Mouse (Mus musculus): ENCODE data around the gene Pank4.

Pank4 gene

DNA sequence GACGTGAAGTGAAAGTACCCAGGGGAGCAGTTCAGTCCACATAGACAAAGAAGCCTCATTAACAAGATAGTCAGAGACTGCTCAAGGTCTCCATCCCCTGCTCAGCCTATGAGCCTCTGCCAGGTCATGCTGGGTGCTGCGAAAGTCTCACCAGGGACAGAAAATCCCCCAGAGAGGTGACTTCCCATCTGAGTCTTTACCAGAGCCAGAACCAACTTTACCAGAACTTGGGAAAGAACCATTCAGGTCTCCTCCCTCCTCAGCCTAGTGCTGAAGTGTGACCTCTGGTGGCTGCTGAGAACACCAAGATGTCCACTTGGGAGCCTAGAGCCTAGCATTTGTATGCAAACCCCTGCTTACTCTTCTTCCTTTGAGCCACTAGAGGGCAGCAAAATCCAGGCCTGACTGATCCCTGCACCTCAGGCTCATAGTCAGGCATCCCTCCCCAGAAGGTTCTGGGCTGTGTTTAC is 19.8 kb upstream of the Pank4 start:
- DNase-seq, result peak; percentile 85

DNA sequence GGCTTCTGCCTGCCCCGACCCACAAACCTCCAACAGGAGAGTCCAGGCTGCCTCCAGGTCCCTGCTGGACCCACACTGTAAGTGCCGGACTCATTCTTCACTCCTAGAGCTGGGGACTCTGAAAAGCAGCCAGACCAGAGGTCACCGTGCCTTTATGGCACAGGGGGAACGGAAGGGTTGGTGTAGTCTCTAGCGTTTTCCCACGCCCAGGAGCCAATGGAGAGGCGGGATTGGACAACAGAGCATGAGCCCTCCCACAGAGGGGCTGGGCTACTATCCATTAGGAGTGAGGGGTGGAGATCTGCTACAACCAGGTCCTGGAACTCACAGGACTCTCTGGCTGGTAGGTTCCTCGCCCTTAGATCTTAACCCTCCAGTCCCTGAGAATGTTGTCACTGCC is 17.6 kb upstream of the Pank4 start:
- peak; percentile 63 for DNase-seq

DNA sequence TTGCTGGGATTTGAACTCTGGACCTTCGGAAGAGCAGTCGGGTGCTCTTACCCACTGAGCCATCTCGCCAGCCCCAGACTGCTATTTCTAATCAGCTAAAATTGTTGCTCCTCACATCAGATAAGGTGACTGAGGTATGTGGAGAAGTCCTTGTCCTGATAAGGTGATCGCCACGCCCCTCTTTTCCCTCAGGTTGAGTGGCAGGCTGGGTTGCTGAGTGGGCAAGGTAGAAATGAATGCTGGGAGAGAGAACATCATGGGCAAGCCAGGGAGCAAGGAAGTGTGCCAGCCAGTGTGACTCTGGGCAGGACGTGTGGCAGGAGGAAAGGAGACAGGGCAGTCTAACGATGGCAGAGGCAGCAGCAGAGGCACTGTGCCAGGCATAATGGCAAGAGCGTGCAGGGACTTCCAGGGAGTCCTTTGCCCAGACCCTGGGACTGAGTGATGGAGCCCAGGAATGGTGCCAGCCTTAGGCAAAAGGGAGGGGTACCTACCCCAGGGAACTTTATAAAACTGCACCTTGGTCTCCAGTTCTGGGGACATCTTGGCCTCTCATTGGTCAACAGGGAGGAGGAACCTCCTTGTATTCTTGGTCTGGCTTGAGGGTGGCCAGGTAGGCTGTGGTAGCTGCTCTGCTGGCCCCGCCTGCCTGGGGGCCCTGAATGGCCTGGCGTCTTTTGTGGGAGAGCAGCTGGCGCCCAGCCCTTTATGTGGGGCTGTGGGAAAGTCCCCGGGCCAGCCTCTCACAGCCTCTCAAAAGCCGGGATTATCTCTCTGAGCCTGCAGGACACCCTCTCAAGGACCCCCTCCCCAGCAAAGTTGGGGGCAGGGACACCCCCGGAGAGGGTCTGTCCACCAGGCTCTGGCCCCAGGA is 15.6 kb upstream of the Pank4 start:
- DNase-seq, result no peak

DNA sequence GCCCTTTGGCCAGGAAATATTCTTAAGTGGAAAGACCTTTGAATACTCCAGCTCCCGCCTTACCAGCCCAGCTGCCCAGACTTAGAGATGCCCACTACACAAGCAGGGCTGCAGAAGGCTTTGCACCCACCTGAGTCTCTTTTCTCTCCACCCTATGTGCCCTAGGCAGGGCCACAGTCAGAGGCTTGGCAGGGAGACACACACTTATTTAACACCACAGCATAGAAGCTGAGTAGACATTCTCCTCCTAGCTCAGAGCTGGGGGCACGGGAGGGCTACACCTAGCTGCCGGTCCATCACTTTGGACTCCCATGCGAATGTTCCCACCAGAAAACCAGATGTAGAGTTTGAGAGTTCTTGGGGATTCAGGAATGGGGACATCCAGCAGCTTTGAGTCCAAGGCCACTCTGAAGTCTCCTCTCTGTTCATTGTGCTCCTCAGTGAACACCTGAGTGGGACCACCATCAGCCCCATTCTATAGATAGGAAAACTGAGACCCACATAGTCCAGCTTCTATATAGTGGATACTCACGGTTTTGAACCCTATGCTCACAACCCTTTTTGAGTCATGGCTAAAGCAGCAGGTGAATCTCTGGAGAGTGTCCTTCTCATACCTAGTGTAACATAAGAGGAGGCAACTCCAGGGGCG is 14.9 kb upstream of the Pank4 start:
- no peak for DNase-seq

DNA sequence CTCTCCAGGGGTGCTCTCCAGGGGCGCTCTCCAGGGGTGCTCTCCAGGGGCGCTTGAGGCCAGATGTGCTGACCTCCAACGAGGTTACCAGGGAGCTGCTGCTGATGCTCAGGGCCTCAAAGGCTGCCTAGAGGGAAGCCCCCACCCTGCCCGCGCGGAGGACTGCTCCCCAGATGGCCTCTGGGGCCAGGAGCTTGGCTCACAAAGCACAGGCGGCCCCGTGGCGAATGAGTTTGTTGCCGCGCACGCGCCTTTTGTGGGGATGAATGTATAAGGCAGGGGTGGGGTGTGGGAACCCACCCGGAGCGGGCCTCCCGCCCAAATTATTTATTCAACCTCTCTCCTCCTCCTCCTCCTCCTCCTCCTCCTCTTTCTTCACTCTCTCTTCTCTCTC is 14.3 kb upstream of the Pank4 start:
- DNase-seq, result no peak

DNA sequence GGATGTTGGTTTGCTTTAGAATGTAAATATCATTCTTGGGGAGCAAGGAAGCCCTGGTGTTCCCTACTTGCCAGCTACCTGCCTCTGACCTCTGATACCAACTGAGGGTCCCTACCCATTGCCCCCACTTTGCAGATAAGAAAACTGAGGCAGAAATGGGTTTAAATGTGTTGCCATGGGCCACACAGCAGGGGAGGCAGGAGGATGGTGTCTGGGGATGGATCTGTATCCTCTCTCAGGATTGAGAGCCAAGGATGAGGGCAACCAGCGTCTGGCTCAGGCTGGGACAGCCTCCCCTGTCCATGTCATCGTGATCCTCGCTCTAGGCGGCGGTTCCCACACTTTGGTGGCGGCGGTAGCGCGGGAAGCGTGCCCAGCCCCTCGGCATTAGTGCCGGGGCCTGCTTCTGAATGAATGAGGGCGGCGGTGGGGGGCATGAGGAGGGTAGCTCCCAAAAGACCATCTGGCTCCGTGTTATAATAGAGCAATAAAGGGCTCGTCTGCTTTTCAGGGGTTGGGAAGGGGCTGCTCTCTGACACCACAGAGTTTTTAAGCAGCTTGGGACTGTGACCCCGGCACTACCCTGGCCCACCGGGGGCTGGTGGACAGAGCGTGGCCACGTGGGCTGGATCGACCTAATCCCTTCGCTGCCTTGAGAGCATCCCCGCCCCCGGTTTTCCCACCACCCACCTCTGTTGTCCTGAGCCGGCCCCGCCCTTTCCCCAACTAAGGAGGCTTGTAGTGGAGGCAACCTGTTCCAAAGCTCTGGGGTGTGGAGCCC is 11.3 kb upstream of the Pank4 start:
- DNase-seq, result no peak

DNA sequence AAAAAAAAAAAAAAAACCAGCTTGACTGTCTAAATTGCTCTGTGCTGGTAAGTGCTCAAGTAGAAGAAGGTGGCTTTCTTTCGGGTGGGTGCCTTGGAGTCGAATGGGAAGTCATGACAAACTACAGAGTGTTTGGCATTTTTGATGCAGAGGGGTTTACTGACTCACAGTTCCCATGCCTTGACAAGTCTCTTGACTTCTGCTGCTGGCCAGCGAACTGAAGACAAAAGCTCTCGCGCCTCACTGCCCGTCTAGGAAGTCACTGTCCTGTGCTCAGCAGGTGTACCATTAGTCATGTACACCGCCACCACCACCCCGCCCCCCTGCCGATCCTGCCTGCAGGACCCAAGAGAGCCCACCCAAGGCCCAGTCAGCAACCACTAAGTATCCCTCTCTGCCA is 7.3 kb upstream of the Pank4 start:
- no peak for DNase-seq

DNA sequence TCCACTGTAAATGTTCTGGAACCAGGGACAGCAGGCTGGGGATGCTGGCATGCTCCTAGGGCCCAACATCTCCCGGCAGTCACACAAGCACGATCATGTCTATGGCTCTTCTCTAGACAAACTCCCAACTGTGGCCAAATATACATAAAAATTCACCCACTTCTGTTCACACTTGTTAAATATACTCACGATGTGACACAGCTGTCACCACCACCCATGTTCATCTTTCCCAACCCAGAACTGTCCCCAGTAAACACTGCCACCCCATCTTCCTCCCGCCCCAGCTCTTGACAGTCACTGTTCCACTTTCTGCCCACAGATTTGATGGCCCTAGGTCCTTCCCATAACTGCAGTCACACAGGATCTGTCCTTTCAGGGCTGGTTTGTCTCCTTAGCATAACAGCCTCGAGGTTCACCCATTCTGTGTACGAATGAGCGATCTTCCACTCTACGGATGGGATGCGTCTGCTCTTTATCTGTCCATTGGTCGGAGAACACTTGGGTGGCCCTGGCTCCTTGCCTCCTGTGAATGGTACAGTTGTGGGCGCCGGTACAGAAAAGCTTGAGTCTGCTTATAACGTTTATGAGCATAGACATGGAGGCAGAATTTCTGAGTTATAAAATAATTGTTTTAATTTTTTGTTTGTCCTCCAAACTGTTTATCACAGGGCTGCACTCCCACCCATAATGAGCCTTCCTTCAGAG is 6.5 kb upstream of the Pank4 start:
- no peak for DNase-seq

DNA sequence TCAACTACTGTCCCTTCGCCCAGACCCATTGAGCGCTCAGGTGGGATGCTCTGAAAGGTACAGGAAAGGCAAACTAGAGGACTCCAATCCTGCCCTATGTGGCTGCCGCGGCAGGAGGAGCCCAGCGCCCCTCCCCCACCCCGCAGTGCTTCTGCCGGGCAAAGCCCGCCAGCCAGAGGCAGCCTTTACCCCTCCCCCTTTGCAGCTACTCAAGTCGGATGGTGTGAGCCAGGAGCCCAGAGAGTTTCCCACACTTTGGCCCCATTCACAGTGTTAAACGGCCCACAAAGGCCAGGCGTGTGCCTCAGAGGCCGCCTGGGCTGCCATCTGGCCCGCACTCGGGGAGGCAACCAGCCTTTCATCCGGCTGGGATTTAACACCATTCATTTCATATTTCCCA is 5.8 kb upstream of the Pank4 start:
- DNase-seq, result peak; percentile 49

DNA sequence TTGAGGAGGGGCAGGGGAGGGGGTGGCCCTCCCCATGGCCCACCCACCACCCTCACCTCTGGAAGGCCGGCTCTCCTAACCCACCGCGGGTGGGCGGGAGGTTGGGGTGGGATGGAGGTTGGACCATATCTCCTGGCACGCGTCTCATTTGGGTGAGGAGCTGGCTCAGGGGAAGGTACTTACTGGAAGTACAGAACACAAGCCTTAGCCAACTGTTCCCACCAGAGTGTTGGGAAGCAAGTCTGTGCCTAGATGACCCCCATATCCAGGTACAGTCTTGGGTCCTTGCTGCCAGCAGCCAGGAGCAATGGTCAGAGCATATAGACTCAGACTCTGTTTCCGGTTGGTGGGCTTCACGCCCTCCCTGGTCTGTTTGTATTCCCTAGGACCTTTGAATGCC is 5.3 kb upstream of the Pank4 start:
- DNase-seq, result no peak

DNA sequence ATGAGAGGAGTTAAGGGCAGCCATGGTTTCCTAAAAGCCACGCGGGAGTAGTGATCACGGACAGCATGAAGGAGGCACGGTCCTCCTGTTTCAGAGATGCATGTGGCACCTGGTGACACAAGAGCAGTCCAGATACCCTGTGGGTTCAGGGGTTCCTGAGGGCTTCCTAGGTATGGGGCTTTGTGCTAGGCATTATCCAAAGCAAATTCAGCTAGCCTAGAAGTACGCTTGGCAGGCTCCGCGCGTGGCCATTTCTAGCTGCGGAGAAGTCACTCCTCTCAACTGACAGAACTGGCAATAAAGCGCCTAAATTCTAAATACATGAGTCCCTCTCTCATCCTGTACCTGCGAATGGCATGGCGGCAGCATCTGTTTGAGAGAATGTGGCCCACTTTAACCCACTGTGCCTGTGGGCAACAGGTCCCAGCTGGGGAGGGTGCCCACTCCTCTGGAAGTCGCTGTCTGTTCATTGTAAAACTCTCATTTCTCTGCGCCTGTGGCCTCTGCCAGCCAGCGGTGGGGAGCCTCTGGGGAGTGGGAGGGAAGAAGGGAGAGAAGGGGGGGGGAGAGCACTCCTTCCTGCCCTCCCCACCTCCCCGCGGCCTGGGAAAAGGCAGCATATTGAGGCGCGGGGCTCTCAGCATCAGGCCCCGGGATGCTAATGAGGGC is 3.8 kb upstream of the Pank4 start:
- DNase-seq, result no peak

DNA sequence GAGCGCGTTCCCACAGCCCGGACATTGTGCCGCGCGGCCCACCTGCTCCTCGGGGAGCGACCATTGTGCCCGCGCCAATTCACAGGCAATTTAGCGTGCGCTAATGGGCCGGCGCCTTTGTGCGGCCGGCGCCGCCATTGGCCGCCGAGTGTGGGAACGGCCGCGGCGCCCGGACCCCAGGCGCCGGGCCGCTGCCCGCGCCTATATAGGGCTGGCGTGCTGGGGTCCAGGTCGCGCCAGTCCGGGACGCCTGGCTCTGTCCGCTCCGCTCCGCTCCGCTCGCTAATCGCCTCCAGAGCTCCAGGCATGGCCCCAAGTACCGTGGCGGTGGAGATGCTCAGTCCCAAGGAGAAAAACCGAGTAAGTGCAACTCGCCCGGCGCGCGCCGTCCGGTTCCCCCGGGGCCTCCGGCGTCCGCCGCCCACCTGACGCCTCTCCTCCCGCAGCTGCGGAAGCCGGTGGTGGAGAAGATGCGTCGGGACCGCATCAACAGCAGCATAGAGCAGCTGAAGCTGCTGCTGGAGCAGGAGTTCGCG is 3.2 kb upstream of the Pank4 start, which contains the start of gene Hes5:
Gene Hes5 (plus strand): TSS at position 234 of the 536 bp plus-strand sequence.
- no peak for DNase-seq

DNA sequence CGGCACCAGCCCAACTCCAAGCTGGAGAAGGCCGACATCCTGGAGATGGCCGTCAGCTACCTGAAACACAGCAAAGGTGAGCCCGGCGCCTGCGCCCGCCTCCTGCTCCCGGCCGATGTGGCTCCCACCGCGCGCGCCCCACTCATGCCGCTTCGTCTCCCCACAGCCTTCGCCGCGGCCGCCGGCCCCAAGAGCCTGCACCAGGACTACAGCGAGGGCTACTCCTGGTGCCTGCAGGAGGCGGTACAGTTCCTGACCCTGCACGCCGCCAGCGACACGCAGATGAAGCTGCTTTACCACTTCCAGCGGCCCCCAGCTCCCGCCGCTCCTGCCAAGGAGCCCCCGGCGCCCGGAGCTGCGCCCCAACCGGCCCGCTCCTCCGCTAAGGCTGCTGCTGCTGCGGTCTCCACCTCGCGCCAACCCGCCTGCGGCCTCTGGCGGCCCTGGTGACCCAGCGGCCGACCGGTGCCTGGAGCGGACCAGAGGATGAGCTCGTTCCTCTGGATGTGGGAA is 2.6 kb upstream of the Pank4 start:
- DNase-seq, result peak; percentile 30

DNA sequence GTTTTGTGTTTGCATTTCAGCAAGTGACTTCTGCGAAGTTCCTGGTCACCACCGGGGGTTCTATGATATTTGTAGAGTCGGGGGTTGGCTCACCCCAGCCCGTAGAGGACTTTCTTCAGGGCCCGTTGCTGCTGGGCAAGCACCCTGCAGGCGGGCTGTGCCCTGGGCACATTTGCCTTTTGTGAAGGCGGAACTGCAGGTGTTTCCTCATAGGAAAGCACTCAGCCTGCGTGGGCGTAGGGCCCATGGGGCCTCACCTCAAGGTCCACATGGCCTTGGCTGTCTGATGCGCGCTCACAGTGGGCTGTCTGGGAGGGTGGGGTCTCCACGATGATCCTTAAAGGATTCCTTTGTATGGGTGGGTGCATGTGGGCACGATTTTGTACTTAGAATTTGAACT is 2.0 kb upstream of the Pank4 start:
- DNase-seq, result no peak

DNA sequence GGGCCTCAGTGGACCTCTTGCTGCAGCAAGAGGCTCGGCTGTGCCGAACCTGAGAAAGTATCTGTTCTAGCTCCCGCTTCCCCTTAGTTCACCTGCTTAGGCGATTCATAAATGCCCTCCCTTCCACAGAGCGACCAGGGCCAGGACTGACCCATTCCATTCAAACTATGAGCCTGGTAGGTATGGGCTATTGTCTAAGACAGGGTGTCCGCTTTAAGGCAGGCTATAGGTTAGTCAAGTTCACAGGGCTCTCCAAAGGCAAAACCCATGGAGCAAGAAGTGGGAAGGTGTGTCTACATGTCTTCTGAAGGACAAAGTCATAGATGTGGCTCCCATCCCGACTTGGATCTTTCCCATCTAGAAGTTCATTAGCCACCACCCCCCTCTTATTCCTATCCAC is 1.2 kb upstream of the Pank4 start:
- no peak for DNase-seq

DNA sequence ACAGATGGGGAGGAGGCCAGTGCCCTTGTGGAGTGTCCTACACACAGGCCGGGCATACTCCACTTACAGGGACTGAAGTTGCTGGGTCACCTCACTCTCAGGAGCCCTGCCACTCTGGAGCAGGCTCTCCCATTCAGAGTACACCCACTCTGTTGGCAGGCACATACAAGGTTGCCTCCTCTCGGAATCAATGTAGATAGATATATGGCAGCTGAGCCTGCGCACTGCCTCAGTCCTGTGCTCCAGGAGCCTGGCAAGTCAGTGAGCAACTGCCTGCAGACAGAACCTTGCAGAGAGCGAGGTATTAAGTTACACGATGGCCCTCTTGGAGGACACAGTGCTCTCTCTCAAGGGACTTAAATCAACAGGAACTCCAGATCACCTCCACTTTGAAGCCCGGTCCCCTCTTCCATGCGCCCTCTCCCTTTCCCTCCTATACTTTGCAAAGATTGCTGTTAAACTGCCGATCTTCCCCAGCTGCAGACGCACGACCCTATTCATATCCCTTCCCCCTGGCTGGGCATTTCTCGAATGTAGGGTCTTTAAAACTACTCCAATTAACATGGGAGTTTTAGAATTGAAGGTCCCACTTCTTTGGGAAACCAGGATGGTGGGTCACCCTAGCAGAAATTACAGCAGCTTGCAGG is 610 bp upstream of the Pank4 start:
- DNase-seq, result no peak

DNA sequence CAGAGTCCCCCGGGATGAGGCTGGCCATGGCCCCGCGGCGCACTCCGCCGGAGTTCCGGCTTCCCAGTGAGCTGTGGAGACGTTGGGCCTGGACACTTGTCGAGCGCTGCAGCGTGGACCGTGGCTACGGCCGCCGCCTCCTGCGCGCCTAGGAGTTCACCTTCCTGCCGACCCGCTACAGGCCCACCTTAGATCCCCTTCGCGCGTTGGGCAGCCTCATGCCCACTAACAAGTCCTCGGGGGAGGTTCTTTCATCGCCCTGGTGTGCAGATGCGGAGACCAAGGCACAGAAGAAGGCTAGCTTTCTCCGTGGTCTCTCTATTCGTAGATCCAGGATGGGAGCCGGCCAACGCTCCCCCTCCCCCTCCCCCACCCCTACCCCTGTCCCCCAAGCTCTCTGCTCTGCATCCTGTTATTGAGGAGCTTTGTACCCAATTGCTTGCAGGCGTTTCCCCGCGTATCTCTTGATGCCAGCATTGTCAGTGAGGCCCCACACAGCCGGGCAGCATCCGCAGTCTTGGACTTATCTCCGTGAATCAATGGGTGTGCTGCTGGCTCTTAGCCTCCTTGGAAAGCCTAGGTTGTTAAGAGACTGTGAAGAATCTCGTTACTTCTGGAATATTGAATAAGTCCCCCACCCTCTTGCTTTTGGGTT is 785 bp downstream of the Pank4 start:
- peak; percentile 86 for DNase-seq

DNA sequence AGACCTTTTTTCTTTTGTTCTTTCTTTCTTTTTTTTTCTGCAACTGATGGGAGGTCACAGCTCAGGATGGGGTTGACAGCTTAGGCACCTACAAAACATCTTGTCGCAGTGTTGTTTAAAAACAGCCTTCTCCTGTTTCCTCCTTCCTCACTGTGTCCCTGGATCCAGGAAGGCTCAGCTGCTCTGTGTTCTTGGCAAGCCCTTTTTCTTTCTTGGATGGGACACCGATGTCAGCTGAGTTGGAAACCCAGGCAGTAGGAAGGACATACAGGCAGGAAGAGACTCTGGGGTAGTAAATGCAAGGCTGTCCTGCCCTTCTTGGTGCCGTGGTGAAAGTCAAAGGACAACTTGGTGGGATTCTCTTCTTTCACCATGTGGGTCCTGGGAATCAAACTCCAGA is 1.9 kb downstream of the Pank4 start:
- no peak for DNase-seq

DNA sequence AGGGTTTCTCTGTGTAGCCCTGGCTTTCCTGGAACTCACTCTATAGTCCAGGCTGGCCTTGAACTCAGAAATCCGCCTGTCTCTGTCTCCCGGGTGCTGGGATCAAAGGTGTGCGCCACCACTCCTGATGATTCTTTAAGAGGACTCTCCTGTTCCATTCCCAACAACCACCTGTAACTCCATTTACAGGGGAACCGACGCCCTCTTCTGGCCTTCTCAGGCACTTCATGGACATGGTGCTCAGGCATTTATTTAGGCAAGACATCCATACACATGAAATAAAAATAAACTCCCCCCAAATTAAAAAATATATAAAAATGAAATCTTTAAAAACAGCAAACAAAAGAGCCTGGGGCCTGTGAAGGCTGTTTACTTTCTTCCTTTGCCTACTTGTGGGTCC is 3.2 kb downstream of the Pank4 start:
- DNase-seq, result peak; percentile 63

DNA sequence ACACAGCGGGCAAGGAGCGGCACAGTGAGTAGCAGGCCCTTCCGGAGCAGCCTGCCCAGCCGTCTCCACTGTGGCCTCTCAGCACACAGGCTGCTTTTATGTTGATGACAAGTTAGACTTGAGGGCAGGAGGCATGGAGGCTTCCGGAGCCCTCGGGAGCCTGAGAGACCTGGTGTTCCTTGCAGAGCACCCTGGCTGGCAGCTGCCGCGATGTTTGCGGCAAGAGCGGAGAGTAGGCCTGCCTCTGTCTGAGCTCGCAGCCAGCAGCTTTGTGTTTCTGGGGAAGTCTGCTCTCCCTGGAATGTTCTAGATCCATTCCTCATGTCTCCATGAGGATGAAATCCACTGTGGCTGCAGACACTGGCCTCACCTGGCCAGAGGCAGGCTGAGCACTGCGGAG is 8.6 kb downstream of the Pank4 start:
- no peak for DNase-seq

DNA sequence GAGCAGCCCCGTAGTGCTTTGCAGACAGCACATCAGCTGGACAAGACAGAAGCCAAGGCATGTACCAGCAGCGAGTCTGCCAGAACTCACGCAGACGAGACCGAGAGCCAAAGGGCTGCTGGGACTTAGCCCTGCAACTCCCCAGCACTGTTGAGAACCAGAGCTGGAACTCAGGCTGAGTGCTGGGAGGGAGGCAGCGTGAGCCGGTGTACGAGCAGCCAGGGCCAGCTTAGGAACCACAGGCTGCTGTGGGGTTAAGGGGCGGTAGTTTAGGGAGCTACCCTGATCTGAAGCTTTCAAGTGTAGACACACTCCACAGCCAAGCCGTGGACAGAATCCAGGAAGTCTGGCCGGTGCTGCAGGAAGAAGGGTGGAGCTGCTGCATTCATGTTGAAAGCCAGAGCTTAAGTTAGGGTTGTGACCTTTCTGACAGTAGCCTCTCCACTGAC is 10.3 kb downstream of the Pank4 start:
- DNase-seq, result no peak
